Mouse (Mus musculus) kidney, adult 11 months (tissue): Measurements from ENCODE around the gene Nt5m.

Experiments used
- DNase-seq: peaks from one replicate; pipeline ENCODE4 v3.0.0; 2022

Nt5m gene

GRCm38 (mm10) chr11:59906521-59907123 lies 67.4 kb downstream of the Nt5m start:
- DNase-seq = no peak

GRCm38 (mm10) chr11:59908446-59908845 lies 69.2 kb downstream of the Nt5m start:
- peak; percentile 72 for DNase-seq

- DNase-seq = no peak
Observed at GRCm38 (mm10) chr11:59910586-59910985, 71.3 kb downstream of the Nt5m start.

- no peak for DNase-seq
Observed at GRCm38 (mm10) chr11:59911523-59911922, 72.3 kb downstream of the Nt5m start.

DNA sequence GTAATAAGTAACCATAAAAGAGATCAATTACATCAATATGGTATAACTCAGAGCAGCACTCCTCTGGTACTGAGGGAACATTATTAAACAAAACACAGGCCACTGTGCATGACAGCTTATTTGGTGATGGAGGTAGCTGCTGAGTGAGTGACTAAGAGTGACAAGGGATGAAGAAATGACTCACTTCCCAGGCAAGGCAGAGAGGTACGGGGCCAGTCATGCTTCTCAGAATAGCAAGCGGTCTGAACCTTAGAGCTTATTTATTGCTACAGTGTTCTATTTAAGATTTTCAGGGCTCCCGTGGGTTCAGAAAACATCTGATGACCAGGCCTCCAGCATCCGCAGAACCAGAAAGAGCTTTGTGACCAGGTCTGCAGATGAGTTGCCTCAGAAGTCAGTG lies 74.5 kb downstream of the Nt5m start:
- DNase-seq = no peak

GRCm38 (mm10) chr11:59918014-59918413 lies 78.8 kb downstream of the Nt5m start:
- DNase-seq = peak; percentile 46

DNA sequence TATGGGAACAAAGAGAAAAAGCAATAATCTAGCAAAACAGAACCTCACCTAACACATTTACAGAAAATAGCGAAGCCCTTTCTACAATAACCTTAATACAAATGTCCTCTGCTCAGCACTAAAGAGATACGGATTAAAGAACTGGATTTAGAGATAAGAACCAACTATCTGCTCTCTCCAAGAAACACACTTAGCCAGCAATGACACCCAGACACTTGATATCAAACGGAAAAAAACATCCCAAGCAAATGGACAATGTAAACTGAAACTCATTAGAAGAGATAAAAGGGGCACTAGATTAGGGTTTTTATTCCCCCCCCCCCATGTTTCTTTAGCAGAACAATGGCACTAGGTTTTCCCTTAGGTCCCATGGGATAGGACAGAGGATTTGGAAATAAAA lies 80.2 kb downstream of the Nt5m start:
- no peak for DNase-seq

GRCm38 (mm10) chr11:59920331-59920730 lies 81.1 kb downstream of the Nt5m start:
- DNase-seq = no peak

DNA sequence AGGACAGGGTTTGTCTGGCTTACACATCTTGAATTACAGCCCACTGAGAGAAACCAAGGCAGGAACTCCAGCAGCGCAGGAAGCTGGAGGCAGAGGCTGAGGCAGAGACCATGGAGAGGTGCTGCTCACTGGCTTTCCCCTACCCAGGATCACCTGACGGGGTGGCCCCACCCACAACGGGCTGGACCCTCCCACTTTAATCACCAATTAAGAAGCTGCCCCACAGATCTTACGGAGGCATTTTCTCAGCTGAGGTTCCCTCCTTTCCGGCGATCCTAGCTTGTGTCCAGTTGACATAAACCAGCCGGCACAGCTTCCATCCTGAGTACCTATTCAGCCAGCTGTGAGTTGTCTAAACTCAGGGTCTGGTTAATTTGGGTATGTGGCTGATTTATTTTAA lies 82.0 kb downstream of the Nt5m start:
- DNase-seq = peak; percentile 77

GRCm38 (mm10) chr11:59930031-59930430 lies 90.8 kb downstream of the Nt5m start:
- DNase-seq = no peak
